Mouse (Mus musculus): ENCODE results near the gene Fbxl4. TPM values are rescaled to one million over a fixed set of nuclear protein-coding genes. Genes with fewer than 3 reads are reported as not detected.

Gene Fbxl4
- total RNA-seq (2023) = 10 to 100 TPM; 10.1 to 13.5 TPM

GRCm38 (mm10) chr4:22357266-22357930 lies at the start of gene Fbxl4:
Gene Fbxl4 (plus strand): TSS chr4:22357543.

Other genes with a start within 250 kb of the Fbxl4 start
- not detected for gene Pou3f2, start 130.8 kb downstream of the Fbxl4 start, total RNA-seq (2023)